Mouse (Mus musculus) megakaryocyte-erythroid progenitor cell, adult 5-6 weeks (primary cell): Measurements from ENCODE around the gene Nkd2. TPM values are rescaled to one million over a fixed set of nuclear protein-coding genes. Genes with fewer than 3 reads are reported as not detected.

Source experiments
- ATAC-seq: replicated peaks from 2 replicates; pipeline ENCODE4 v1.8.0; 2016; ENCODE audit warnings: mild to moderate bottlenecking, inconsistent platforms; ENCODE audit not compliant: severe bottlenecking, poor library complexity, low FRiP score, low TSS enrichment
- total RNA-seq, 2 experiments: library from RNA; stranded (forward) in 1 of 2; stranded (reverse) in 1 of 2; fragments of 200-1000, 215-1000 nt in 1 of 2; fragments of >200 nt in 1 of 2; fragmentation: Nextera tagmentation in 1 of 2; gene quantifications; 2 replicates each; pipeline ENCODE4 v1.2.3; 2014 to 2017

The Nkd2 gene
- total RNA-seq, 2 experiments from 2014 or later, result not detected

GRCm38 (mm10) chr13:73822187-73822800 is 25.1 kb downstream of the Nkd2 start:
- ATAC-seq, result peak; percentile 63

- no peak for ATAC-seq
These were observed 26.2 kb downstream of the Nkd2 start for GRCm38 (mm10) chr13:73821251-73821650.

DNA sequence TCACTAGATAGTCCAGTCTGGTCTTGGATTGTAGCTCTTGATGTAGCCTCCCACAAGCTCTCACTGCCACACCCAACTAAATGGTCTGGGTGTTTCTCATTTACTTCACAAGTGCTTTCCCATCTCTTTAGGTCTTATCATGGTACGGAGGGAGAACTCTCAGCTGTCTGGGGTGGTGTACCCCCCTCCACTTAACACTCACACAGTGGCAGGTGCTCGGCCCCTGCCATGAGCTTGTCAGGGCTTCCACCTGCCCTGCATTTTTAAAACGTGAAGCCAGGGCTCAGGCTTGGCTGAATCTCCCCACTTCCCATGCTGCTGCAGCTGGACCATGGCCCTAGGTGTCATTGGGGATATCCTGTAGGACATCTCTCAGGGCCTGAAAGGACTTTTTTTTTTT is 28.5 kb downstream of the Nkd2 start:
- no peak for ATAC-seq

DNA sequence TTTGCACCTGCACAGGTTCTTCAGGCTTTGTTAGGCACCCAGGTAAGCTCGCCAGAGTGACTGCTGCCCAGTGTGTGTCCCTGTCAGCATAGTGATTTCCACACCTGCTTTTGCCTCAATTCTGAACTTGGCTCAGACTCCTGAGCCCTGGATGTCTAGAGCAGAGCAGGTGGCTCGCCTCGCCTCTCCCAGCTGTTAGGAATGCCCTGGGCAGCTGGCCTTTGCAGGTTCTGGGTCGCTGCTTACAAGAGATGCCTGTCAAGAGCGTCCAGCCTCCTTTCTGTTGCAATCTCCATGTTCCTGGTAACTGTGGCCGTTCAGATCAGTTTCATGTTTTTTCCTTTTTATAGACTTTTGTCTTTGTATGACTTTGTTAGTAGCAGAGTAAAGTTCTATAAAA is 31.1 kb downstream of the Nkd2 start:
- ATAC-seq, result no peak

DNA sequence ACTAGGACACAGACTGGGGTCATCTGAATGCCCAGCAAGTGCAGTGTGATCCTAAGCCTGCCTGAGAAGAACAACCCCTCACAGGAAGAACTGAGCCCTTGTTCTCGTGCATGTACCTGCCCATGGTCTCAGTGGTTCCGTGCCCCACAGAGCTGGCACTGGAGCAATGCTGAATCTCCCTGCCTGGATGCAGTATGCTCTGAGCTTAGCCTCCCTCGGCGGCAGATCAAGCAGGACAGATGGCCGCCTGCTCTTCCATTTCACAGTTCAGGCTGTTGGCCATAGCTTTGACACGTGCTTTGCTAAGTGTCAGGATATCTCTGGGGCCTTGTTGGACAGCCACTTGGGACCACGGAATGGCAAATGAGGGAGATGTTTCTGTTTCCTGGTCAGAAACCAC is 33.2 kb downstream of the Nkd2 start:
- no peak for ATAC-seq

GRCm38 (mm10) chr13:73812936-73813335 is 34.5 kb downstream of the Nkd2 start:
- no peak for ATAC-seq

DNA sequence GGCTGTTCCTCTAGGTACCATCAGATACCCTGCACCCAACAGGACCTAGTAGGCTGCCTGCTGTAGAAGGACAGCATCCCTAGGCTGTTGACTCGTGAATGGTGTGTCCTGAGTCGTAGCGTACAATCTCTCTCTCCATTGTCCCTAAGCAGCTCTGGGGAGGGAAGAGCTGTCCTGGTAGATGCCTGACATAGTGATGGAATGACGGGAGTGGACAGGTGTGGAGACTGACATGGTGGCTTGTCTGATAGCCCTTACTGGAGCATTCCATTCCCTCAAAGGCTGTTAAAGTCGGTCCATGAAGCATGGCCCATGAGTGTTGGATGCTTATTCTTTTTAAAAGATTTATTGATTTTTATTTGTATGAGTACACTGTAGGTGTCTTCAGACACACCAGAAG is 42.5 kb downstream of the Nkd2 start:
- ATAC-seq, result no peak

- ATAC-seq, result no peak
These were observed 43.8 kb downstream of the Nkd2 start for GRCm38 (mm10) chr13:73803450-73804178.

DNA sequence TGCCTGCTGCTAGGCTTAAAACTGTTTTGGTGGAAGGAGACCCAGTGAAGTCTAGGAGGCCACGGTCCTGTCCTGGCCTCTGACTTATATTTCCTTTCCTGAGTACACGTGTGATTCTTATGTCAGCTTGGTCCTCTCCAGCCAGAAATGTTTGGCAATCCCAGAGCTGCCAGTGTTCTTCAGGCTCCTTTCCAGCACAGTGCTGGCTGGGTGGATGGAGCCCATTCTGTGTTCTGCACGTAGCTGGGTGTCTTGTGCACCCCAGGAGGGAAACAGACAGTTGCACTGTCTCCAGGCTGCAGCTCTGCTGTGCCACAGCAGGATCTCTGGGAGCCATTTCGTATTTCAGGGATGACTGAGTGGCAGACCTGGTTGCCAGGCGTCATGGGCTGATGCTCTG is 48.3 kb downstream of the Nkd2 start:
- no peak for ATAC-seq

DNA sequence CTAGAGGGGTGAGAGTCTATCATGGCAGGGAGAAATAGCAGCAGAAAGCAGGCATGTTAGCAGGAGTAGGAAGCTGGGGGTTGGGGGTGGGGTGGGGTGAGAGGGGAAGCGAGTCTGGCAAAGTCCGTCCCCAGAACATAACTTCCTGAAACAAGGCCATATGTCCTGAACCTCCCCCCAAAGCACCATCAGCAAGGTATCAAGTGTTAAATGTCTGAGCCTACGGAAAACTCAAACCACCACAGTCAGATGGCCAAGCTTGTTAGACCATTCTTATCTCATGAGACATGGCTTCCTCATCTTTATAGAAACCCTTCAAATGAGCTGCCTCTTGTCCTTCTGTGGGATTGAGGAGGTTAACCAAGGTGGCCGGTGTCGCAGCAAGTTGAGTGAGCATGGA is 54.3 kb downstream of the Nkd2 start:
- no peak for ATAC-seq

- no peak for ATAC-seq
These were observed 55.3 kb downstream of the Nkd2 start for GRCm38 (mm10) chr13:73792176-73792575.

DNA sequence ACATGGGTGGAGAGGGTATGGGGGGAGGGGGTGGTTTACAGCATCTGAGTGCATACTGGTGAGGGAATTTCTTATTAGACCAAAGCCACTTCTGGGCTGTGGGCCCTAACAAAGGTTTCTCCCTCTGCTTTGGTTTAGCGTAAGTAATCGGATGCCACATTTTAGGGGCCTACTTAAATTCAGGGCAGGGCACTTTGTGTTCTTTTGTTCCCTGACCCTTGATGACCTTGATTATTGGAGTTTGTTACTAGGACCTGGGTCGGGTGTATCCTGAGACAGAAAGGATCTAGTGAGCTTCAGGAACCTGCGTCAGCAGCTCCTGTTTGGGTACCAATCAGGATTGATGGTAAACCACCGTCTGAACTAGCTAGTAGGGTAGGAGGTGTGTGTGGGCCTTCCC is 64.9 kb downstream of the Nkd2 start:
- ATAC-seq, result no peak

DNA sequence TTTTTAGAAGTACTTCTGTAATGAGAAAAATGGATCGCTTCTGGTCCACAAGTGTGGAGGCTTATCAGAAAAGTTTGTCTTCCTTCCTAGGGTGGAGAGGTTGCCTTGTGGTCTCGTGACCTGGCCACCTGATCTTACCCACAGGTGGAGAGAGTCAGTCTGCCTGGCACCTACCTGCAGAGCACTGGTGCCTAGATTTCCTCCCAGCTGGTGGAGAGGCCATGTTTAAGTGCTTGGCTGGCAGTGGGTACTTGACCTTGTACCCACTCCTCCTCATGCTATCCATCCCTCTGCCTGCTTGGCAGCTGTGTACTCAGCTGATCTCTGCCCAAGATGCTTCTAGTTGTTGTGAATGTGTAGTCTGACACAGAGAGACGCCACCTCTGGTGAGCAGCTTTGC is 69.9 kb downstream of the Nkd2 start:
- no peak for ATAC-seq

DNA sequence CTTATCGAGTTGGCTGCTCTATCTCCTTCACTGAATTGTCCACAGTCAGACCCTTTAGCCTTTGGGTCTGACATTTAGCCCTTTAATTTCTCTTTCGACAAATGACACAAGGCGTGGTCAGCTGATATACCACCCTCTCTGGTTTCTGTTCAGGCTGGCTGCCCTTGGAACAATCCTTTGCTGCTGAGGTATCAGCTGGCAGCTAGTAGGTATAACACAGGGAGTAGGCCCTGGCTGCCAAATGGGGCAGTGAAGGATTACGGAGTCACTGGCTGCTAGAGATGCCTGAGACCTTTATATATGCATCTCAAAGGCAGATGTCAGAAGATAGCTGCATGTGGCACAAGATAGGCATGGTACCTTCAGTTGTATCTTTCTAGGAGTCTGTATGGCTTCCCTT is 71.6 kb downstream of the Nkd2 start:
- ATAC-seq, result no peak

- ATAC-seq, result no peak
These were observed 73.8 kb downstream of the Nkd2 start for GRCm38 (mm10) chr13:73773519-73774205.

GRCm38 (mm10) chr13:73772655-73773054 is 74.8 kb downstream of the Nkd2 start:
- no peak for ATAC-seq

GRCm38 (mm10) chr13:73771131-73771530 is 76.3 kb downstream of the Nkd2 start:
- ATAC-seq, result no peak

DNA sequence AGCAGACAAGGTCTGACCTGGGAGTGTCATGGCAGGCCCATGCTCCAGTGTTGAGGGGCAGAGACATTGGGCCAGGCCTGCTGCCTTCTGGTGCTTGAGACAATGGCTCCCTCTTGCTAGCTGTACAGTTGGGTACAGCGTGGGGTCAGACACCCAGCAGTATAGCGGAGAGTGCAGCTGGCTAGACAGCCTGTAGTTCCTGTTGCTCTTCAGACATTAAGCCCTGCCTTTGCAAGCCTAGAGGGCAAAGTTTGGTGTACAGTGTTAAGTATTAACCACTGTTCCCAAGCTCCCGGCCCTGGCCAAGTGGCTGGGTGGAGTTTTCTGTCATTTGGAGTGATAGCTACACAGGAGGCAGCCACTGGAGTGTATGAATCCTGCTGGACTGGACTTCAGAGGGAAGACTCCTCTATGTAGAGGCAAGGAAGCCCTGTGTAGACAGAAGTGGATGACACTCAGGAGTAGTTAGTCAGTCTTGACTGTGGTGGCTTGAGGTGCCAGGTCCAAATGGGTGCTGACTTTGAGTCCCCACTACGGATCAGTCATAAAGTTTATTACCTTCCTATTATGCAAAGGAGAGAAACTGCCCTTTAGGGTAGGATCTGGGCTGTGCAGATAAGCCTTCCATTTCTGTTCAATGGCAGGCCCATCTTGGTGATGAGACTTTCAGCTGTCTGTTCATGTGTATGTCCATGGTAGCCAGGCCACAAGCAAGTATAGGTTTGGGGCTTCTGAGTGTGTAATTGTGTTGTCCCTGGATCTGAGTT is 77.3 kb downstream of the Nkd2 start:
- no peak for ATAC-seq
